Mouse (Mus musculus): ENCODE measurements around the gene Lmbrd2. TPM values are rescaled to one million over a fixed set of nuclear protein-coding genes. Genes with fewer than 3 reads are reported as not detected.

Lmbrd2 gene
- polyA plus RNA-seq (2017; shearing (Covaris generic)): 1 to 10 TPM; 2.8 to 5.0 (median 3.8) TPM

GRCm38 (mm10) chr15:9140252-9140680, at the start of gene Lmbrd2:
TSS of gene Lmbrd2 (plus strand) at chr15:9140550.
- peak; percentile 98 for ATAC-seq

- ATAC-seq: no peak
These were observed 49.7 kb upstream of the Lmbrd2 start for GRCm38 (mm10) chr15:9090662-9091061.

- no peak for ATAC-seq
These were observed 46.6 kb upstream of the Lmbrd2 start for GRCm38 (mm10) chr15:9093598-9094365.

- ATAC-seq: no peak
These were observed 46.0 kb upstream of the Lmbrd2 start for GRCm38 (mm10) chr15:9094366-9094750.

GRCm38 (mm10) chr15:9096865-9097264, 43.5 kb upstream of the Lmbrd2 start:
- no peak for ATAC-seq

GRCm38 (mm10) chr15:9100446-9101077, 39.8 kb upstream of the Lmbrd2 start:
- ATAC-seq: no peak

- ATAC-seq: no peak
These were observed 33.9 kb upstream of the Lmbrd2 start for GRCm38 (mm10) chr15:9106303-9107074.

- no peak for ATAC-seq
These were observed 29.6 kb upstream of the Lmbrd2 start for GRCm38 (mm10) chr15:9110526-9111347.

GRCm38 (mm10) chr15:9111648-9112047, 28.7 kb upstream of the Lmbrd2 start:
- no peak for ATAC-seq

- ATAC-seq: no peak
These were observed 26.8 kb upstream of the Lmbrd2 start for GRCm38 (mm10) chr15:9113556-9113955.

GRCm38 (mm10) chr15:9114131-9114530, 26.2 kb upstream of the Lmbrd2 start:
- no peak for ATAC-seq

- no peak for ATAC-seq
These were observed 25.8 kb upstream of the Lmbrd2 start for GRCm38 (mm10) chr15:9114599-9114998.

GRCm38 (mm10) chr15:9118852-9119251, 21.5 kb upstream of the Lmbrd2 start:
- no peak for ATAC-seq

GRCm38 (mm10) chr15:9120081-9120480, 20.3 kb upstream of the Lmbrd2 start:
- ATAC-seq: peak; percentile 89

- ATAC-seq: no peak
These were observed 17.4 kb upstream of the Lmbrd2 start for GRCm38 (mm10) chr15:9122989-9123388.

- no peak for ATAC-seq
These were observed 15.5 kb upstream of the Lmbrd2 start for GRCm38 (mm10) chr15:9124856-9125255.

GRCm38 (mm10) chr15:9127051-9127791, 13.1 kb upstream of the Lmbrd2 start:
- ATAC-seq: no peak

GRCm38 (mm10) chr15:9130772-9131498, 9.4 kb upstream of the Lmbrd2 start:
- ATAC-seq: no peak

GRCm38 (mm10) chr15:9131499-9131888, 8.9 kb upstream of the Lmbrd2 start:
- ATAC-seq: no peak

- no peak for ATAC-seq
These were observed 7.5 kb upstream of the Lmbrd2 start for GRCm38 (mm10) chr15:9132693-9133443.

All from inflammation-experienced regulatory T-cells, adult 6 months (primary cell).